Comparison of ENCODE assay signal across 7 mouse cellular contexts in the genomic region with DNA sequence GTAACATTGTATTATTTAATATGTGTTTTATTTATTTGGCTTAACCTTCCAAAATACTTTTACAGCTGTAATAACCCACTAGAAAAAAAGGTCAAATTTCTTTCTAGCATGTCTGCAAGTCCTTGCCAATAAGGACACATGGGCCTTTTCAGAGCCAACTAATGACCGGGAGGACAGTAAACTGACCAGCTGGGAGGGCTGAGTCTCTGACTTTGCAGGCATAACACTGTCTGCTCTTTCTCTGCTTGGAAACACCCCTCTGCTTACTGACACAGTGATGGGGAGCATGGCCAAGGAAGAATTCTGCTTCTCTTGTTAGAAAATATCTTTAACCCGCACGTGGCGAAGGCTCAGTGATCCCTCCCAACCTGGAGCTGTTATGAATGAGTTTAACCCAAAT. TPM values are rescaled to one million over a fixed set of nuclear protein-coding genes. Genes with fewer than 3 reads are reported as not detected.
A peak's percentile ranks its signal among the peaks of the same experiment; 100 is the strongest.
DNase-seq lines count a peak whose midpoint lies in the region; ATAC-seq and TF ChIP-seq lines count a peak whose summit lies in the region.

No protein-coding gene starts in this region.

- H3K4me3 ChIP-seq in embryonic facial prominence, embryonic 15.5 days (replicated peaks) = peak overlapping the region; percentile 67
- H3K4me3 ChIP-seq in heart, embryonic 15.5 days = peak overlapping the region; percentile 91
- H3K4me3 ChIP-seq in midbrain, postnatal 0 days (ENCODE audit: low read depth, low read length) = peak overlapping the region; percentile 52

- peak; percentile 22 for DNase-seq in cerebellum, adult 8-10 months
- peak; percentile 51 for DNase-seq in kidney, postnatal 14 days
- DNase-seq in midbrain, postnatal 0 days (ENCODE audit: low spot score) = peak; percentile 58
- DNase-seq in thymus, postnatal 0 days (ENCODE audit: low spot score) = no peak
- DNase-seq in MN1 (ENCODE audit: low spot score) = no peak

- no peak for ATAC-seq in embryonic facial prominence, embryonic 15.5 days (ENCODE audit: insufficient number of reproducible peaks, low FRiP score, low TSS enrichment, low read depth)
- ATAC-seq in heart, embryonic 15.5 days (replicated peaks; ENCODE audit: insufficient number of reproducible peaks, insufficient read depth, low FRiP score, low read depth) = no peak
- ATAC-seq in midbrain, postnatal 0 days (ENCODE audit: low FRiP score) = no peak

- 32% methylated on average over 4 of the region's 4 CpGs for WGBS in embryonic facial prominence, embryonic 15.5 days
- WGBS in heart, embryonic 15.5 days = 58% methylated on average over 4 of the region's 4 CpGs
- WGBS in midbrain, postnatal 0 days = 54% methylated on average over 4 of the region's 4 CpGs

- H3K36me3 ChIP-seq in embryonic facial prominence, embryonic 15.5 days = 0 out of 2 replicates have a peak, but pooled peaks cover 6% of the 10 kb centered on the region
- no peaks in the 10 kb centered on the region for H3K36me3 ChIP-seq in heart, embryonic 15.5 days
- no peaks in the 10 kb centered on the region for H3K36me3 ChIP-seq in midbrain, postnatal 0 days (ENCODE audit: insufficient read depth, low read length)

- H3K4me1 ChIP-seq in embryonic facial prominence, embryonic 15.5 days = no peaks in the 10 kb centered on the region
- peaks cover 4% of the 10 kb centered on the region; the same call in 1 of the 2 replicates for H3K4me1 ChIP-seq in heart, embryonic 15.5 days (replicated peaks)
- 0 out of 2 replicates have a peak, but pooled peaks cover 2% of the 10 kb centered on the region for H3K4me1 ChIP-seq in midbrain, postnatal 0 days (ENCODE audit: insufficient read depth, low read length)

- no peaks in the 10 kb centered on the region for H3K27me3 ChIP-seq in embryonic facial prominence, embryonic 15.5 days
- H3K27me3 ChIP-seq in heart, embryonic 15.5 days = no peaks in the 10 kb centered on the region
- H3K27me3 ChIP-seq in midbrain, postnatal 0 days (ENCODE audit: insufficient read depth, low read length) = no peaks in the 10 kb centered on the region

- H3K9me3 ChIP-seq in embryonic facial prominence, embryonic 15.5 days (replicated peaks) = no peaks in the 10 kb centered on the region
- no peaks in the 10 kb centered on the region for H3K9me3 ChIP-seq in heart, embryonic 15.5 days (replicated peaks)
- H3K9me3 ChIP-seq in midbrain, postnatal 0 days (ENCODE audit: low read length) = no peaks in the 10 kb centered on the region

- no peak for TF ChIP-seq CTCF in midbrain, postnatal 0 days (IDR thresholded peaks at IDR 0.05)

- H3K4me2 ChIP-seq in embryonic facial prominence, embryonic 15.5 days (replicated peaks) = peak overlapping the region; percentile 56
- peak overlapping the region; percentile 84 for H3K4me2 ChIP-seq in heart, embryonic 15.5 days
- peak overlapping the region; percentile 63 for H3K4me2 ChIP-seq in midbrain, postnatal 0 days (ENCODE audit: low read depth, low read length, poor library complexity, severe bottlenecking)

- peak overlapping the region; percentile 87 for H3K27ac ChIP-seq in embryonic facial prominence, embryonic 15.5 days (replicated peaks)
- H3K27ac ChIP-seq in heart, embryonic 15.5 days = no peak overlapping the region
- no peak overlapping the region for H3K27ac ChIP-seq in midbrain, postnatal 0 days (ENCODE audit: low read depth, low read length)

- H3K9ac ChIP-seq in embryonic facial prominence, embryonic 15.5 days = peak overlapping the region; percentile 39; the same call in 1 of the 2 replicates
- peak overlapping the region; percentile 73; the same call in 1 of the 2 replicates for H3K9ac ChIP-seq in heart, embryonic 15.5 days
- H3K9ac ChIP-seq in midbrain, postnatal 0 days (replicated peaks; ENCODE audit: low read length, poor library complexity, severe bottlenecking) = no peak overlapping the region

RNA-seq across cellular contexts. Expression of a gene that starts 1.2 kb away (rescaled TPM):
- 28.1 and 38.8 TPM in 2 replicates for polyA plus RNA-seq in embryonic facial prominence, embryonic 15.5 days (2015; fragmentation: Nextera tagmentation; extraction: Ambion mirVana)
- 2.8 and 3.2 TPM in 2 replicates for polyA plus RNA-seq in heart, embryonic 15.5 days (2015; fragmentation: Nextera tagmentation; extraction: Ambion mirVana)
- 6.5 and 7.8 TPM in 2 replicates for total RNA-seq in midbrain, postnatal 0 days (2014; rRNA removed)
- polyA plus RNA-seq in midbrain, postnatal 0 days (2015; fragmentation: Nextera tagmentation; extraction: Ambion mirVana) = 3.6 and 4.1 TPM in 2 replicates
- polyA plus RNA-seq in thymus, postnatal 0 days (2015; fragmentation: Nextera tagmentation; extraction: Ambion mirVana) = 1.1 and 1.3 TPM in 2 replicates

Comparison
In these comparisons a context has a peak if more than half of its experiments do, and no peak if none do; other contexts are left out.
1. DNase-seq: peak in cerebellum, adult 8-10 months (single experiment), kidney, postnatal 14 days (single experiment) and midbrain, postnatal 0 days (single experiment); none in thymus, postnatal 0 days (single experiment) and MN1 (single experiment).
2. Peak in every context shown above with its lines, with median percentiles within 50 percentile points of each other: H3K4me2 ChIP-seq and H3K4me3 ChIP-seq.